Mouse (Mus musculus): ENCODE measurements around the gene Btbd35f11. TPM values are rescaled to one million over a fixed set of nuclear protein-coding genes. Genes with fewer than 3 reads are reported as not detected.
"Not testable (repeated sequence)": the region's sequence is repeated elsewhere in the genome, so short reads cannot be mapped to it uniquely, and the experiment has no call there.

Gene Btbd35f11
- total RNA-seq (2021) (not detected), polyA plus RNA-seq (2012; rRNA removed) (not detected in 2 replicates)
- long read RNA-seq = 0 reads

DNA sequence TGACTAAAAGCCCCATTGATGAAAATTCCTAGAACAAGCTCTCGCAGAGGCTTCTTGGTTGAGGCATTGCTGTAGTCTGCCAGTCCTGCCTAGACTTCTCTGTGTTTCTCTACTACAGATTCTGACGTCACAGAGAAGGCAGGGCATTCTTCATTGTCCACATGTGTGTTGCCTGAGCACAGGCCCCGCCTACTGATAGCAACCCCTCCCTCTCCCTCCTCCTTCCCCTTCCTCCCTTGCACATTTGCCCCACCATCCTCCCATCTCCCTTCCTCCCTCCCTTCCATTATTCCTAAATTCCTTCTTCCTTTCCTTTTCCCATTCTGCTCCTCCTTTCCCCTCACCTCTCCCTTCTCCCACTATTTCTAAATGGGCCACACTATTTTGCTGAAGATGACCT, at the start of gene Btbd35f11:
TSS of gene Btbd35f11 (minus strand) at position 101 of the 400 bp plus-strand sequence.
- H3K4me1 ChIP-seq (ENCODE audit: control insufficient read depth, insufficient read depth, low read length); H3K4me3 ChIP-seq; H3K27ac ChIP-seq; H3K36me3 ChIP-seq (ENCODE audit: control insufficient read depth, insufficient read depth, low read length); intact Hi-C loops (cut with DNase I); DNase-seq; H3K79me2 ChIP-seq (replicated peaks; ENCODE audit: control insufficient read depth, insufficient read depth, low read length); H3K27me3 ChIP-seq (ENCODE audit: control insufficient read depth, insufficient read depth, low read length); H3K9ac ChIP-seq (ENCODE audit: low read depth, low read length): not testable (repeated sequence)
- WGBS = 35% methylated on average over 2 of the region's 3 CpGs

DNA sequence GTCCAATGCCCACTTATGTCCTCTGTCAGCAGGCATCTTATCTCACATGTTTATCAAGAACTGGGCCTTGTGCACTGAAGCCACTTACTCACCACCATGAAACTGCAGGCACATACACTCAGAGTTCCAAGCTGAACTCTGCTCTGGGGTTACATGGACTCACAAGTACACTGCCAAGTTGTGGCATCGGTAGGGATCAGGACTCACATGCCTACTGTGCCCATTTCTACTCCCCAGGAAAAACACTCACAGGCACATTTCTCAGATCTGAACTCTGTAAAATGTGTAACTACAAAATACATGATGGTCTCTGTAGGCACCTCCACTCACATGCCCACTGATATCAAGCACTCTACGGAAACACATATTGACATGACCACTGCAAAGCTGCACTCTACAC, 33.5 kb downstream of the Btbd35f11 start:
- H3K27ac ChIP-seq; H3K4me3 ChIP-seq; H3K9ac ChIP-seq (ENCODE audit: low read depth, low read length); H3K36me3 ChIP-seq (ENCODE audit: control insufficient read depth, insufficient read depth, low read length); H3K79me2 ChIP-seq (replicated peaks; ENCODE audit: control insufficient read depth, insufficient read depth, low read length); intact Hi-C loops (cut with DNase I); H3K27me3 ChIP-seq (ENCODE audit: control insufficient read depth, insufficient read depth, low read length); H3K4me1 ChIP-seq (ENCODE audit: control insufficient read depth, insufficient read depth, low read length): not testable (repeated sequence)
- peak in 1 of 2 experiments; percentile 16 for DNase-seq
- WGBS = 81% methylated on average over 2 of the region's 2 CpGs

Other genes with a start within 250 kb of the Btbd35f11 start
- not detected for gene Btbd35f24, start 247.9 kb downstream of the Btbd35f11 start, total RNA-seq (2021)
- gene Btbd35f24, start 247.9 kb downstream of the Btbd35f11 start, polyA plus RNA-seq (2012; rRNA removed) = not detected in 2 replicates

Data from heart, adult 2 months (tissue).